Mouse (Mus musculus): ENCODE measurements around the gene Ccdc142.
A peak's percentile ranks its signal among the peaks of the same experiment; 100 is the strongest.

DNA sequence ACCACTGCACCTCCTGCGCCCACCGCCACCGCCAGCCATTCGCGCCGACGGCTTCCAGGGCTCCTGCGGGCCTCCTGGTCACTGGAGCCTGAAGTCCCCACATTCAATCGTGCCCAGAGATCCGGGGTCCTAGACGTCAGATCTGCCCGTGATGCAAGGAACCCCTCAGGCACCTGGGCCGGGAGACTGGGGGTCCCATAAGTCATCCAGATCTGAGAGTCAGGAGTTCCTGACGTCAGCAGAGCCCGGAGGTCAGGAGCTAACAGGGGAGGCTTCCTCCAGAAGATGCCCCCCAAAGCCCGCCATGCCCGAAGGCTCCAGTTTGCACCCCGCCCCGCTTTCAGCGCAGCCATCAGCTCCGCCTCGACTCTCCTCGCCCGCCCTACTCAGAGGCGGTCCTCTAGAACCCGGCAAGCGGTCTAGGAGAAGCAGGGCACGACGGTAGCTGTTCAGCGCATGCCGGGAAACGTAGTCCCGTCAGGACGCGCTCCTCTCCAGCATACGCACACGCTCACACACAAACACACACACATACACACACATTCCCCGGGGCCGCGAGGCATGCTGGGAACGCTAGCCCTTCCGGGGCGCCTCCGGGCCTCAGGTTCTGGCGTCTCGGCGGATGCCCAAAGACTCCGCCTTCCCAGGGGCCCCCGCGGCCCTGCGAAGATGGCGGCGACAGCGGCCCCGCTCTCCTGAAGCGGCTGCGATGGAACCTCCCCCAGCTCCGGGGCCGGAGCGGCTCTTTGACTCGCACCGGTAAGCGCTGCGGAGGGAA, 47.1 kb upstream of the Ccdc142 start, which contains the start of gene Aup1:
- TF ChIP-seq CTCF (IDR thresholded peaks at IDR 0.05; ENCODE audit: extremely low read depth, insufficient read length, insufficient replicate concordance, low read depth, low read length): no peak
- TF ChIP-seq POLR2A (IDR thresholded peaks at IDR 0.05; ENCODE audit: low read depth, low read length): peak; percentile 72

Measured in small intestine, adult 2 months (tissue).